Mouse (Mus musculus) midbrain, embryonic 12.5 days (tissue): ENCODE results near the gene Mical2. TPM values are rescaled to one million over a fixed set of nuclear protein-coding genes. Genes with fewer than 3 reads are reported as not detected.

Experiments
- ATAC-seq: fragments of 200-750 bp; cut with Nextera tagmentation; 2 replicates; pipeline ENCODE4 v1.8.0; 2017; ENCODE audit warnings: low read depth, moderate TSS enrichment, moderate library complexity; ENCODE audit not compliant: low FRiP score
- H3K27ac ChIP-seq: fragments of 300-500 bp; sonication (generic); replicated peaks from 2 replicates; pipeline ENCODE4 v1.5.1; 2016; ENCODE audit warnings: mild to moderate bottlenecking
- H3K27me3 ChIP-seq: fragments of 300-500 bp; sonication (generic); 2 replicates; pipeline ENCODE4 v1.6.1; 2016; ENCODE audit warnings: mild to moderate bottlenecking
- H3K36me3 ChIP-seq: fragments of 300-500 bp; sonication (generic); 2 replicates; pipeline ENCODE4 v1.6.1; 2016
- H3K4me1 ChIP-seq: fragments of 300-500 bp; sonication (generic); 2 replicates; pipeline ENCODE4 v1.6.1; 2016
- H3K4me2 ChIP-seq: fragments of 300-500 bp; sonication (generic); replicated peaks from 2 replicates; pipeline ENCODE4 v1.6.1; 2016; ENCODE audit warnings: mild to moderate bottlenecking, moderate library complexity
- H3K4me3 ChIP-seq: fragments of 300-500 bp; sonication (generic); 2 replicates; pipeline ENCODE4 v1.5.1; 2016; ENCODE audit warnings: mild to moderate bottlenecking
- H3K9ac ChIP-seq: fragments of 300-500 bp; sonication (generic); replicated peaks from 2 replicates; pipeline ENCODE4 v1.6.1; 2016; ENCODE audit warnings: mild to moderate bottlenecking, moderate library complexity
- H3K9me3 ChIP-seq: fragments of 300-500 bp; sonication (generic); 2 replicates; pipeline ENCODE4 v1.6.1; 2016; ENCODE audit warnings: mild to moderate bottlenecking
- WGBS: fragments of 180-500 bp; shearing (Covaris S2); methylation state at CpG from one replicate; pipeline ENCODE4 v1.1.7; 2016; 5-methylcytosine and 5-hydroxymethylcytosine counted together
- polyA plus RNA-seq: library from polyadenylated mRNA; unstranded; fragments of >200 nt; fragmentation: Nextera tagmentation; extraction: Ambion mirVana; gene quantifications from 2 replicates; pipeline ENCODE4 v1.2.1, GENCODE M21; 2016

Gene Mical2
- polyA plus RNA-seq, 1 experiment from 2014 or later = 2.2 TPM

DNA sequence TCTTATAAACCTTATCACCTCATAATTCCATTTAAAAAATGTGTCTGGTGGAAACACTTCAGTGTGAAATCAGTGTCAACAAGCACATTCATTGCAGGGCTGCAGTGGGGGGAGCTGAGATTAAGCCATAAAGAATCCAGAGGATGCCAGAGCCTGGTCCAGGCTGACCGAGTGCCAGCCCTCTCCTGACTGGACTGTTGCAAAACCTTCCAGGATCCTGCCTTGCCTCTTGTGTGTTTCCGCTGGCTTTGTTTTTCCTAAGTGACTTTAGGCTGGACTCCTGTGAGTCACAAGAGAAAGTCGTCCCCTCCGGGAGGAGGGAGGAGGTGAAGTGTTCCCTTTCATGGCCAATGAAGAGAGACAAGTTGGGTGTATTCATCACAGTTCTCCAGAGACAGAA is 64.3 kb downstream of the Mical2 start:
- Histone ChIP-seq H3K4me3 (no peak overlapping the region), H3K27ac (no peak overlapping the region), H3K4me2 (no peak overlapping the region), H3K36me3 (no peaks in the 10 kb centered on the region), H3K4me1 (no peaks in the 10 kb centered on the region; the same call in 1 of the 2 replicates), H3K27me3 (no peaks in the 10 kb centered on the region; the same call in 1 of the 2 replicates), H3K9ac (no peak overlapping the region), H3K9me3 (no peaks in the 10 kb centered on the region)
- WGBS = 52% methylated on average over 4 of the region's 4 CpGs
- no peak for ATAC-seq

GRCm38 (mm10) chr7:112293456-112294104 is 67.9 kb downstream of the Mical2 start:
- Histone ChIP-seq H3K4me3 (no peak overlapping the region), H3K9ac (no peak overlapping the region)
- 70% methylated on average over 7 of the region's 7 CpGs for WGBS

GRCm38 (mm10) chr7:112295426-112296221 is 70.0 kb downstream of the Mical2 start:
- H3K4me3 ChIP-seq = no peak overlapping the region
- no peaks in the 10 kb centered on the region for H3K4me1 ChIP-seq
- peaks cover 4% of the 10 kb centered on the region; the same call in 1 of the 2 replicates for H3K27me3 ChIP-seq
- H3K4me2 ChIP-seq = no peak overlapping the region
- no peak overlapping the region for H3K27ac ChIP-seq
- H3K36me3 ChIP-seq = no peaks in the 10 kb centered on the region
- H3K9ac ChIP-seq = no peak overlapping the region
- H3K9me3 ChIP-seq = no peaks in the 10 kb centered on the region
- ATAC-seq = no peak
- 65% methylated on average over 8 of the region's 8 CpGs for WGBS

More at GRCm38 (mm10) chr7:112293456-112294104, 67.9 kb downstream of the Mical2 start:
- H3K27ac ChIP-seq = no peak overlapping the region
- H3K27me3 ChIP-seq = peaks cover 4% of the 10 kb centered on the region
- no peaks in the 10 kb centered on the region for H3K36me3 ChIP-seq
- H3K4me1 ChIP-seq = no peaks in the 10 kb centered on the region
- H3K9me3 ChIP-seq = no peaks in the 10 kb centered on the region
- ATAC-seq = no peak
- H3K4me2 ChIP-seq = no peak overlapping the region

- Histone ChIP-seq H3K27me3 (peaks cover 4% of the 10 kb centered on the region; the same call in 1 of the 2 replicates), H3K4me1 (no peaks in the 10 kb centered on the region), H3K9ac (no peak overlapping the region), H3K4me3 (no peak overlapping the region), H3K27ac (no peak overlapping the region), H3K36me3 (no peaks in the 10 kb centered on the region), H3K4me2 (no peak overlapping the region), H3K9me3 (no peaks in the 10 kb centered on the region)
- no peak for ATAC-seq
- WGBS = 90% methylated on average over 9 of the region's 9 CpGs
These were observed 72.4 kb downstream of the Mical2 start for GRCm38 (mm10) chr7:112298032-112298431.

DNA sequence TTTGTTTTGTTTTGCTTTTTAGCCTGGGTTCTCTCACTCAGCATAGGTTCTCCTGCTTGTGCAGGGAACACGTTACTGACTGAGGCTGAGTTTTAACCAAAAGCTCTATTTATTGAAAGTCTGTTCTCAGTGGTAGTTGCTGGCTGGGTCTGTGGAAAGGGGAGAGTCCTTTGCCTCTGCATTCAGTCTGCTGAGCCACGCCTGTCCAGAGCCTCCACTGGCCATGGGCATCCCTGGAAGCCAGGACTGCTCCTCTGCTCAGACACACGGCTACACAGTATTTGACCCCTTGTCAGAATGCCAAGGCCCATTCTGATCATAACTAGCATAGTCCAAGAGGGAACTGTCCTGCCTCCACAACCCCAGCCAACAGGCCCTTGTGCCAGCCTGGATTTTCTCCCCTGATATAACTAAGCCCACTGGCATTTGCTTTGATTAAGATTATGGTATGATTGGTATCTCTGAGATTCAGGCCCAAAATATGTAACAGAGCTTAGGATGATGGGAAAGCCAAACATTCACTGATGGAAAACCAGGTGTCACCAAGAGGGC is 73.3 kb downstream of the Mical2 start:
- peaks cover 4% of the 10 kb centered on the region; the same call in 1 of the 2 replicates for H3K27me3 ChIP-seq
- H3K4me3 ChIP-seq = no peak overlapping the region
- no peaks in the 10 kb centered on the region for H3K4me1 ChIP-seq
- H3K9me3 ChIP-seq = no peaks in the 10 kb centered on the region
- H3K9ac ChIP-seq = no peak overlapping the region
- no peak overlapping the region for H3K4me2 ChIP-seq
- 76% methylated on average over 3 of the region's 3 CpGs for WGBS
- no peaks in the 10 kb centered on the region for H3K36me3 ChIP-seq
- no peak for ATAC-seq
- H3K27ac ChIP-seq = no peak overlapping the region

DNA sequence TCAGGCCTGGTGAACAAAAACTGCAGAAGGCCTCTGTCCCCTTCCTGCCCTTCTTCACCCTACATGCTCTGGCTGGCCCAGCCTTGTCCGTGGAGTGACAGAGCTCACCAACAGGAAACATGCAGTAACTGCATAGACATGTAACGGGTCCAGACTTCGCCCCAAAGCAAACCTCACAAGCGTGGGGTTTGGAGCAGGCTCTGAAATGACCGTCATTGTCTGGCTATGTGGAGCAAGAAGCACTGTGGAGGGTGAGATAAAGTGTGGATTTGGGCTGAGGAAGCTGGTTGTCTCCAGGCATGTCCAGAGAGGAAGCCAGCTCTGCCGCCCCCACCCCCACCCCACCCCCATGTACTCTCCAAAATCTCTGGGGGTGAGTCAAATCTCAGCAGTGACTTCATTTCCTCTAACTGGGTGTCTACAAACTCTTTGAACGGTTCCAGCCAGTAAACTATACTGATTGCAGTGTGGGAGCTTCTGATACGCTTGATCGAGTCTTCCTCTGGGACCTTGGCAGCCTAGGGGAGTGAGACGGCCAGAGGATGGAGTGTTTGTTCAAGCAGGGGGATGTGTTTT is 74.0 kb downstream of the Mical2 start:
- H3K4me2 ChIP-seq = no peak overlapping the region
- H3K9me3 ChIP-seq = no peaks in the 10 kb centered on the region
- no peak overlapping the region for H3K4me3 ChIP-seq
- no peak for ATAC-seq
- no peaks in the 10 kb centered on the region for H3K36me3 ChIP-seq
- WGBS = 72% methylated on average over 10 of the region's 10 CpGs
- H3K4me1 ChIP-seq = no peaks in the 10 kb centered on the region
- no peak overlapping the region for H3K27ac ChIP-seq
- peaks cover 4% of the 10 kb centered on the region; the same call in 1 of the 2 replicates for H3K27me3 ChIP-seq
- no peak overlapping the region for H3K9ac ChIP-seq

DNA sequence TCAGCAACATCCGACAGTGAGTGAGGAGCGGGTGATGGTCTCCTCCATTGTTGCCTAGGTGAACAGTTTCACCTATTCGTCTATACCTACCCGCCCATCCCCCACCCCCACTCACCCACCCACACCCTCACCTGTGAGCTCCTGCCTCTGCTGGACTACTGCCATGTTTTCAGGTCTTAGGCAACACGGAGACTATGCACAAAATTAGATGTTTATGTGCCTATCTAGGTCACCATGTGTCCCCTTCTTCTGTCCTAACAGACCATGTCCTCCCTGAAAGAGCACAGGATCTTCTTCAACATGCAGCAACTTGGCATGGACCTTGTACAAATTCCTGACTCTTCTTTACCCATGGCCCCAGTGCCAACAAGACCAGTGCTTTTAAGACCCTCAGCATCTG is 74.5 kb downstream of the Mical2 start:
- ATAC-seq = no peak
- 84% methylated on average over 5 of the region's 5 CpGs for WGBS

DNA sequence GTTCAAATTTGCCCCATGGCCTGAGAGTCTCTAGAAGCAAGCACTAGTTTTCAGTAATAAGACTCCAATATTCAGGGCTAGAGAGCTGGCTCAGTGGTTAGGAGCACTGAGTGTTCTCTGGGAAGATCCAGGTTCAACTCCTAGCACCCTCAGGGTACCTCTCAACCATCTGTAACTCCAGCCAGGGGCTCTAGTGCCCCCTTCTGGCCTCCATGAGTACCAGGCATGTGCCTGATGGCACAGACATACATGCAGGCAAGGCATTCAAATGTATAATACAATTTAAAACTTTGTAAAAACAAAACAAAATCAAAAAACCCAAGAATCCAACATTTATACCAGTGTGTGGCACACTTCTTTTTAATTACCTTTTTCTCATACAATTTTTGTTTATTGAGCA is 75.4 kb downstream of the Mical2 start:
- H3K27me3 ChIP-seq = no peaks in the 10 kb centered on the region
- no peaks in the 10 kb centered on the region for H3K4me1 ChIP-seq
- ATAC-seq = no peak
- H3K27ac ChIP-seq = no peak overlapping the region
- H3K9me3 ChIP-seq = no peaks in the 10 kb centered on the region
- no peak overlapping the region for H3K4me3 ChIP-seq
- no peak overlapping the region for H3K4me2 ChIP-seq
- H3K9ac ChIP-seq = no peak overlapping the region
- no peaks in the 10 kb centered on the region for H3K36me3 ChIP-seq

More for the DNA sequence above, 74.5 kb downstream of the Mical2 start:
- H3K27ac ChIP-seq = no peak overlapping the region
- H3K4me1 ChIP-seq = no peaks in the 10 kb centered on the region
- H3K36me3 ChIP-seq = no peaks in the 10 kb centered on the region
- H3K9ac ChIP-seq = no peak overlapping the region
- H3K4me3 ChIP-seq = no peak overlapping the region
- H3K9me3 ChIP-seq = no peaks in the 10 kb centered on the region
- H3K27me3 ChIP-seq = peaks cover 4% of the 10 kb centered on the region; the same call in 1 of the 2 replicates
- H3K4me2 ChIP-seq = no peak overlapping the region

DNA sequence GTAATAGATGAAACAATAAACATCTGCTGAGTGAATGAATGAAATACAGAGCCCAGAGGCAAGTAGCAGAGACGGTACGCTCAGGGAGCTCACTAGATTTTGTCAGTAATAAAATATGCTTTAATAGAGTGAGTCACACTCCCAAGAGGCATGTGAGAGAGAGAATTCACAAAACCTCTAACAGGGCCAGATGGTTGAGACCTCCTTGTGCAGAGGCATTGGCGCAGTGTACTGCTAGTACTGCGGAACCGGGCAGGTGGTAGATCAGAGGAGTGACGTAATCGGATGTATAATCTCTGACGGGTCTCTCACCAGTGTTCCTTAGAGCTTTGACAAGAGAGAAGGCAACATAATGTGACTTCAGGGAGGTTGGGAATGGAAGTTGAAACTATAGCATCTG is 78.7 kb downstream of the Mical2 start:
- no peaks in the 10 kb centered on the region for H3K4me1 ChIP-seq
- no peak overlapping the region for H3K4me3 ChIP-seq
- H3K9me3 ChIP-seq = no peaks in the 10 kb centered on the region
- H3K27ac ChIP-seq = no peak overlapping the region
- WGBS = 88% methylated on average over 8 of the region's 8 CpGs
- no peak overlapping the region for H3K4me2 ChIP-seq
- no peaks in the 10 kb centered on the region for H3K27me3 ChIP-seq
- H3K9ac ChIP-seq = no peak overlapping the region
- no peak for ATAC-seq
- H3K36me3 ChIP-seq = no peaks in the 10 kb centered on the region

- Histone ChIP-seq H3K4me2 (no peak overlapping the region), H3K4me1 (0 out of 2 replicates have a peak, but pooled peaks cover 5% of the 10 kb centered on the region), H3K9ac (no peak overlapping the region), H3K4me3 (no peak overlapping the region), H3K9me3 (no peaks in the 10 kb centered on the region), H3K27me3 (no peaks in the 10 kb centered on the region), H3K27ac (no peak overlapping the region), H3K36me3 (no peaks in the 10 kb centered on the region)
- no peak for ATAC-seq
- 87% methylated on average over 11 of the region's 11 CpGs for WGBS
These were observed 83.8 kb downstream of the Mical2 start for GRCm38 (mm10) chr7:112309289-112310016.

GRCm38 (mm10) chr7:112310017-112310360 is 84.3 kb downstream of the Mical2 start:
- 89% methylated on average over 4 of the region's 4 CpGs for WGBS
- no peak for ATAC-seq
- no peak overlapping the region for H3K27ac ChIP-seq

More at GRCm38 (mm10) chr7:112310017-112310360, 84.3 kb downstream of the Mical2 start:
- H3K4me3 ChIP-seq = no peak overlapping the region
- H3K36me3 ChIP-seq = no peaks in the 10 kb centered on the region
- no peaks in the 10 kb centered on the region for H3K27me3 ChIP-seq
- H3K9ac ChIP-seq = no peak overlapping the region
- no peaks in the 10 kb centered on the region for H3K9me3 ChIP-seq
- no peak overlapping the region for H3K4me2 ChIP-seq
- 0 out of 2 replicates have a peak, but pooled peaks cover 5% of the 10 kb centered on the region for H3K4me1 ChIP-seq
